Mouse (Mus musculus) monocyte, adult 5-6 weeks (primary cell): ENCODE data around the gene Cdk1. TPM values are rescaled to one million over a fixed set of nuclear protein-coding genes. Genes with fewer than 3 reads are reported as not detected.

Source experiments
- ATAC-seq: fragments of 153-309, 156-312 bp; replicated peaks from 2 replicates; pipeline ENCODE4 v1.8.0; 2017; ENCODE audit warnings: mild to moderate bottlenecking; ENCODE audit not compliant: low TSS enrichment, insufficient number of reproducible peaks, severe bottlenecking, poor library complexity, low FRiP score
- total RNA-seq: library from RNA; stranded (forward); fragments of 200-1000, 200-491, 200-594 nt; gene quantifications from 3 replicates; pipeline ENCODE4 v1.2.3, GENCODE M21; 2017

The Cdk1 gene
- total RNA-seq, 1 experiment from 2014 or later: 4.1 TPM

- ATAC-seq: no peak
Measured at GRCm38 (mm10) chr10:69351842-69352211, 911 bp downstream of the Cdk1 start.

DNA sequence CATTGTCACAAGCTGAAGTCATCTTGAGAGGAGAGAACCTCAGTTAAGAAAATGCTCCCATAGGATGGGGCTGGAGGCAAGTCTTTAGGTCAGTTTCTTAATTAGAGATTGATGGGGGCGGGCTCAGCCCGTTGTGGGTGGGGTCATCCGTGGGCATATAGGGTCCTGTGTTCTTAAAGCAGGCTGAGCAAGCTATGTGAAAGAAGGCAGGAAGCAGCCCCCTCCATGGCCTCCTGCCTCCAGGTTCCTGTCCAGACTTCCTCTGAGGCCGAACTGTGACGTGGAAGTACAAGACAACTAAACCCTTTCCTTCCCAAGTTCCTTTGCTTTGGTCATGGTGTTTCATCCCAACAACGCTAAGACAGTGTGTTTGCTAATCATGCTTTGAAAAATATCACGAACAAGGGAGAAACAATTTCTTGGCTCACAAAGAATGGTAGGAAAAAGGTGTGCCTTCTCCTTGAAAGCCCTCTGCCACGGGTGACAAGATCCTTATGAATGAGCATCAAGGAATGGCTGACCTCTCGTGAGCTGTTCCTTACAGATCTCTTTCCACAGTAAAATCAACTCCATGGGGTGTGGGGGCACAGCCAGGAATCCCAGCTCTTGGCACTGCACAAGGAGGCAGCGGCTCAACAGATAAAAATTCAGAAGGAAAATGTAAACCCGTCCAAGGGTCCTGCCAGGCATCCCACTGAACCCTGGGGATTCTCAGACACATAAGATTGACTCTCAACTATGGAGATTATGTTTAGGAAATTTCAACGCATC is 1.5 kb downstream of the Cdk1 start:
- ATAC-seq: no peak

GRCm38 (mm10) chr10:69348206-69348605 is 4.5 kb downstream of the Cdk1 start:
- ATAC-seq: no peak

DNA sequence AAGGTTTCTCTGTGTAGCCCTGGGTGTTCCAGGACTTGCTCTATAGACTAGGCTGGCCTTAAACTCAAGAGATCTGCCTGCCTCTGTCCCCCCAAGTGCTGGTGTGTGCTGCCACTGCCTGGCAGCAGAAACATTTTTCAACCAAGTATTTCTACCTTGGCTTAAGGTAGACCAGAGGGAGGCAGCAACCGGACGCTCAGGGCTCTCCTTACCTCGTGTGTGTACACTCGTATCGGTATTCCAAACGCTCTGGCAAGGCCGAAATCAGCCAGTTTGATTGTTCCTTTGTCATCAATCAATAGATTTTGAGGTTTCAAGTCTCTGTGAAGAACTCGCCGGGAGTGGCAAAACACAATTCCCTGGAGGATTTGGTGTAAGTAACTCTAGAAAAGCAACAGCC is 10.4 kb downstream of the Cdk1 start:
- ATAC-seq: no peak

GRCm38 (mm10) chr10:69341570-69342227 is 11.0 kb downstream of the Cdk1 start:
- ATAC-seq: no peak

GRCm38 (mm10) chr10:69340001-69340400 is 12.7 kb downstream of the Cdk1 start:
- ATAC-seq: no peak

DNA sequence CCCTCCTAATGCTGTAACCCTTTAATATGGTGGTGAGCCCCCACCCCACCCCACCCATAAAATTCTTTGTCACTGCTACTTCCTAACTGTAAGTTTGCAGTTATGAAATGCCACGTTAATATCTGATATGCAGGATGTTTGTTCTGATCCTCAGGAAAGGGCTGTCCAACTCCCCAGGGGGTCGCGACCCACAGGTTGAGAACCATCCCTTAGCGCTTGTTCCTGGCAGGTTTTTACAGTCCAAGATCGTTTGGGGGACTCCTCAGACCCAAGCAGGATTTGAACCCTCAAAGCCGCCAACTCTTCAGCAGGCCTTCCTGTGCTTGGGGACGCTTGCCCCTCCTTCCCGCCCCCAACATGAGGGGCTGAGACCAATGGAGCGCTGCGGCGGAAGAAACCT is 16.5 kb downstream of the Cdk1 start:
- ATAC-seq: no peak

DNA sequence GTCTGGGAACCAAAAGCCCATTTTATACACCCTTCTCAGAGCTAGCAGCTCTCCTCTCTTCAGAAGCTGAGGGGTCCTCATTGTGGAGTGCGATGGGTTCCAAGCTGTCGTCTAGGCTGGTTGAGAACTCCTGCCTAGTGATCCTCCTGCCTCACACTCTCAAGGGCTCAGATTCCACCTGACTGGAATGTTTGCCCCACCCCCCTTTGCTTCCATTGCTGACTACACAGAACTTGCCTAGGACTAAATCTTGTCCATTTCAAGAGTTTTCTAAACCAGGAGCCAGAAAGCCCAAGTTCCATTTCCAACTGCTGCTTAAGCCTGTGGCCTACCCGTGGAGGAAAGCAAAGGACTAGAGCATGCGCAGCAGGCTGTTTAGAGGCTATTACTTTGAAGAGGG is 17.1 kb downstream of the Cdk1 start:
- ATAC-seq: no peak

DNA sequence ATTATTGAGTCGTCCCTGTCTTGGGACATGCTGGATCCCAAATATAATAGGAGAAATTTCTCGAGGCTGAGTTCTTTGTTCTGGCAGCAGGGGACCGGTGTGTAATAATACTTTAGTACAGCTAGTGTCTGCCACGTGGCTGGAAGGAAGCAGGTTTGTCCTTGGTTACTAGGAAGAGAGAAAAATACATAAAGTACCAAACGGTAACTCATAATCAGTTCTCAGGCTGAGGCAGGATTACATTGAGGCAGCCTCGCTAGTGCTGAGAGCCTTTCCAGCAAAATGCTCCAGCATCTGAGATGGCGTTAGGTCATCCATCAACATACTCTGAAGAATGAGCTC is 17.6 kb downstream of the Cdk1 start:
- no peak for ATAC-seq

DNA sequence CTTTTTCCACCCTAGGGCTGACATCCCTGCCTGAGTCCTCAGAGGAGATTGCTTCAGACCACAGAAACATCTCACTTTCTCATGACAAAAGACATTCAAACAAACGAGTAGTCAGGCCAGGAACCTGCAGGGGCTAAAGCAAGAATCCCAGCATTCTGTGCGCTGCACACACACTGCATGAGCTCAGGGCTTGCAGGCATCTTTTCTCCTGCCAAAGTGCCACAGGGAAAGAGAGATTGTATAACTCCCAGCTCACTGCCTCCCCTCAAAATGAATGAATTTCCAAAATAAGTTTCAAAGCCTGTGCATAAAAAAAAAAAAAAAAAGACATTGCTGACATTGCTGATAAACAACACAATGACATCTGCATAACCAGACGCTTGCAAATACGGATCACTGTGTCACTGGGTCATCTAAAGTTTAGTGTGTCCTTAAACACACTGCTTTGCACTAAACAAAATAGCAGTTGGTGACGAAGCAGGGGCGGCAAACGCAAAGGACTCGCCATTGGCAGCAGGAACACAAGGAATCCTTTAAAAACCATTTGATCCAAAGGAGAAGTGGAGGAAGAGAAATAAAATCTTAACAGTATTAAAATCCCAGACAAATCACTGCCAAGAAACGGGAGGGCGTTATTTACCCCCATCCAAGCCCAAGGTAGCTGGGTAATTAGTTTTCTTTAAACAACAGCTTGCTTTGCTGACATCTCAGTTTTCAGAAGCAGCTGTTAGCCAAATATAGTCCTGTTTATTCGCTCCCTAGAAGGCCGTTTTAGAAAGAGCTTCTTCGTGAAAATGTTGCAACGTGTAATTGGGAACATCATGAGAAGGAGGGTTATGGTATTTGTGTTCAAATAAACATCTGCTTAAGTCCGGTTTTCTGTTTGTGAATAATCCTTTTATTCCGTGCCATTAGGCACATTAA is 18.2 kb downstream of the Cdk1 start:
- no peak for ATAC-seq

GRCm38 (mm10) chr10:69333212-69333611 is 19.5 kb downstream of the Cdk1 start:
- no peak for ATAC-seq

DNA sequence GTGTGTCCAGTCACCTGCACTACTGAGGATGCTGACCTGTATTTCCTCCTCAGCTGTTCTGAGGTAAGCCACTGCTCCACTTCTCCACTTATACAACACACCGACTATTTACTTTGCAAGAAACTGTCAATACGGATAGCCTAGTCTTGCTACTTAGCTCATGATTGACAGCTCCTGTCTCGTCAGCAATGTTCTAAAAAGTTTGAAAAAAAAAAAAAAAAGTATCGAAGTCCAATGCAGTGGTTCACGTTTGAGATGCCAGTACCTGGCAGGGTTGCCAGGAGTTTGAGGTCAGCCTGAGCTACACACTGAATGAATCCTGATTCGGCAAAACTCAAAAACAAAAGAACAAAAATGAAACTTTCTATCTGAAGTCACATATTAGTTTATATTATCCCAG is 21.5 kb downstream of the Cdk1 start:
- no peak for ATAC-seq

- ATAC-seq: no peak
Measured at GRCm38 (mm10) chr10:69328656-69329046, 24.1 kb downstream of the Cdk1 start.

DNA sequence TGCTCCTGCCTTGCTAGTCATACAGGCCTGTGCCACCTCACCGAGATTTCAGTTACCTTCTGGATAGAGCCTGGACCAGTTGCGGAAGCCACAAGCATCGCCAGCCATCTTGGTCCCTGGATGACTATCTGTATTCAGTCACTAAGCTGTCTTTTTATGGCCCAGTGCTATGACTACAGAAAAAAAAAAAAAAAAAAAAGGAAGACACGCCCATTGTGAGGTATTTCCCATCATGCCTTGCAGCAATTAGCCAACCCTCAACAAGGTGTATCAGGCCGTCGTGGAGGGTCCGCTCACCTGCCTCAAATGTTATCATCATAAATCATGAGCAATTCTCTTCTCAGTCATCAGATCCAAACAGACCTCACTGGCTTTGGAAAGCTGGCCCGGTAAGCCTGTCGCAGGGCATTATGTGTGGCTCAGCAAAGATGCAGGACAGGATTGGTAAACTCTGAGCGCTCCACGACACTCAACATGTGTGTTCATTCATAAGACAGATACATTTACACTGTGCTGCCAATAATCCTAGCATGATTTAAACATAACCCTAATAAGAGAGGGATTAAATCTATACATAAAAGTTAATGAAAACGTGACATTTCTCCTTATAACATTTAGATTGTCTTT is 24.6 kb downstream of the Cdk1 start:
- ATAC-seq: no peak

- ATAC-seq: no peak
Measured at GRCm38 (mm10) chr10:69327362-69327761, 25.4 kb downstream of the Cdk1 start.

DNA sequence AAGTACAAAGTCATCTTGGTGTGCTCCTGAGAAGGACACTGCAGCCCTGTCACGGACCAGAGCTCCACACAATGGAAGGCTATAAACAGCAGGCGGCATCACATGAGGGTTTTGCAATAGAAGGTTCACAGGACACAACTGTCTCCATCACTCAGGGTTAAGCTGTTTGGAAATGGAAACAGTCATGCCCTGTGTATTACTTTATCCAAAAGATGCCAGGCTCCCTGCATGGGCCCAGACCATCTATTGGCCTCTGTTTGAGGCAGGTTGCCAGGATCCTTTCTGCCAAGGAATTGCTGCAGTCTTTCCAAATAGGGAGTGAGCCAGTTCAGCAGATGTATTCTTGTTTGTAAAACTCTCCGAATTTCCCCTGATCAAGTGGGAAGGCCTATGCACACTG is 26.3 kb downstream of the Cdk1 start:
- ATAC-seq: no peak

GRCm38 (mm10) chr10:69324816-69325215 is 27.9 kb downstream of the Cdk1 start:
- no peak for ATAC-seq

DNA sequence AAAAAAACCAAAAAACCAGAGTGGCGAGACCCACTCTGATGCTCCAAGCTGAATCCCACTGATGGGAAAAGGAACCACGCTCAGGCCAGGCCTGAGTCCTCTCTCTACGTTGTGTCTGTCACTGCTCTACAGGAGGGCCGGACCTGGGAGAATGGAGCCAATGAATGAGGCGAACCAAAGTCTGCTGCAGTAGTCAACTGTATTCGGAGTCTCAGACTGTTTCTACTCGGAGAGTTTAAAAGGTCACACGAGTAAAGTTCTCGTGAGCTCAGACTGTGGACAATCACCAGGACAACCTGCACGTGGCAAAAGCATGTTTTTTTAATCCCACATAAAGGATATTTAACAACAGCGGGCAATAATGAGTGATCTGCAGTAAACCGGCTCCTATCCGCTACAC is 28.8 kb downstream of the Cdk1 start:
- no peak for ATAC-seq

- ATAC-seq: no peak
Measured at GRCm38 (mm10) chr10:69321519-69322035, 31.2 kb downstream of the Cdk1 start.
